Mouse (Mus musculus): ENCODE results near the gene Gclm. TPM values are rescaled to one million over a fixed set of nuclear protein-coding genes. Genes with fewer than 3 reads are reported as not detected.
"Not testable (repeated sequence)": the region's sequence is repeated elsewhere in the genome, so short reads cannot be mapped to it uniquely, and the experiment has no call there.

Gene Gclm
- polyA plus RNA-seq, 1 experiment from 2014 or later = 74.2 TPM

- Histone ChIP-seq H3K9ac (no peak overlapping the region), H3K27me3 (no peaks in the 10 kb centered on the region), H3K4me2 (replicated peaks) (peak overlapping the region; percentile 31), H3K27ac (replicated peaks) (no peak overlapping the region), H3K36me3 (peaks cover 34% of the 10 kb centered on the region), H3K4me3 (replicated peaks) (peak overlapping the region; percentile 81), H3K9me3 (replicated peaks) (no peaks in the 10 kb centered on the region), H3K4me1 (peaks cover 31% of the 10 kb centered on the region)
- WGBS = 9% methylated on average over 20 of the region's 20 CpGs
- no peak for ATAC-seq (ENCODE audit: insufficient number of reproducible peaks, low FRiP score, low TSS enrichment, low read depth)
These were observed 28.3 kb downstream of the Gclm start for GRCm38 (mm10) chr3:122273407-122274240.

GRCm38 (mm10) chr3:122274241-122275024 is 29.1 kb downstream of the Gclm start, which contains the start of gene Dnttip2:
Dnttip2 (plus strand) TSS chr3:122274388.
- H3K9me3 ChIP-seq (replicated peaks) = no peaks in the 10 kb centered on the region
- H3K36me3 ChIP-seq = peaks cover 42% of the 10 kb centered on the region
- peak within 1 kb of the TSS; percentile 86 for H3K9ac ChIP-seq
- peak; percentile 97 for ATAC-seq (ENCODE audit: insufficient number of reproducible peaks, low FRiP score, low TSS enrichment, low read depth)
- peak within 1 kb of the TSS; percentile 53 for H3K4me2 ChIP-seq (replicated peaks)
- WGBS = under 1% methylated on average over 57 of the region's 57 CpGs
- H3K4me3 ChIP-seq (replicated peaks) = peak within 1 kb of the TSS; percentile 81
- peak within 1 kb of the TSS; percentile 61 for H3K27ac ChIP-seq (replicated peaks)
- H3K4me1 ChIP-seq = peaks cover 31% of the 10 kb centered on the region
- H3K27me3 ChIP-seq = no peaks in the 10 kb centered on the region

- WGBS = 71% methylated on average over 10 of the region's 10 CpGs
- no peak for ATAC-seq (ENCODE audit: insufficient number of reproducible peaks, low FRiP score, low TSS enrichment, low read depth)
- peaks cover 31% of the 10 kb centered on the region for H3K4me1 ChIP-seq
These were observed 29.8 kb downstream of the Gclm start for GRCm38 (mm10) chr3:122275111-122275510.

GRCm38 (mm10) chr3:122287195-122287594 is 41.8 kb downstream of the Gclm start:
- Histone ChIP-seq H3K4me2 (replicated peaks) (no peak overlapping the region), H3K9me3 (replicated peaks) (no peaks in the 10 kb centered on the region), H3K27me3 (no peaks in the 10 kb centered on the region), H3K27ac (replicated peaks) (no peak overlapping the region), H3K9ac (no peak overlapping the region), H3K36me3 (peaks cover 34% of the 10 kb centered on the region), H3K4me1 (no peaks in the 10 kb centered on the region), H3K4me3 (replicated peaks) (no peak overlapping the region)
- no peak for ATAC-seq (ENCODE audit: insufficient number of reproducible peaks, low FRiP score, low TSS enrichment, low read depth)
- 75% methylated on average over 5 of the region's 5 CpGs for WGBS

More at GRCm38 (mm10) chr3:122275111-122275510, 29.8 kb downstream of the Gclm start:
- no peaks in the 10 kb centered on the region for H3K27me3 ChIP-seq
- peaks cover 48% of the 10 kb centered on the region for H3K36me3 ChIP-seq
- H3K4me3 ChIP-seq (replicated peaks) = peak overlapping the region; percentile 81
- H3K9ac ChIP-seq = peak overlapping the region; percentile 86; the same call in 1 of the 2 replicates
- no peaks in the 10 kb centered on the region for H3K9me3 ChIP-seq (replicated peaks)
- H3K4me2 ChIP-seq (replicated peaks) = peak overlapping the region; percentile 53
- no peak overlapping the region for H3K27ac ChIP-seq (replicated peaks)

GRCm38 (mm10) chr3:122288613-122289195 is 43.3 kb downstream of the Gclm start:
- H3K4me3 ChIP-seq (replicated peaks) = no peak overlapping the region
- no peaks in the 10 kb centered on the region for H3K9me3 ChIP-seq (replicated peaks)
- H3K4me2 ChIP-seq (replicated peaks) = no peak overlapping the region
- ATAC-seq (ENCODE audit: insufficient number of reproducible peaks, low FRiP score, low TSS enrichment, low read depth) = no peak
- 81% methylated on average over 5 of the region's 5 CpGs for WGBS
- H3K27ac ChIP-seq (replicated peaks) = no peak overlapping the region
- H3K27me3 ChIP-seq = no peaks in the 10 kb centered on the region
- H3K36me3 ChIP-seq = peaks cover 19% of the 10 kb centered on the region
- H3K9ac ChIP-seq = no peak overlapping the region
- no peaks in the 10 kb centered on the region for H3K4me1 ChIP-seq

GRCm38 (mm10) chr3:122289344-122289743 is 44.0 kb downstream of the Gclm start:
- not testable (repeated sequence) for ATAC-seq (ENCODE audit: insufficient number of reproducible peaks, low FRiP score, low TSS enrichment, low read depth); H3K9ac ChIP-seq; H3K27me3 ChIP-seq; H3K4me1 ChIP-seq; H3K9me3 ChIP-seq (replicated peaks); H3K4me2 ChIP-seq (replicated peaks); H3K27ac ChIP-seq (replicated peaks); H3K4me3 ChIP-seq (replicated peaks)
- peaks cover 12% of the 10 kb centered on the region for H3K36me3 ChIP-seq
- 57% methylated on average over 4 of the region's 4 CpGs for WGBS

GRCm38 (mm10) chr3:122290696-122291095 is 45.3 kb downstream of the Gclm start:
- Histone ChIP-seq H3K27me3 (no peaks in the 10 kb centered on the region), H3K4me2 (replicated peaks) (no peak overlapping the region), H3K9ac (no peak overlapping the region), H3K9me3 (replicated peaks) (no peaks in the 10 kb centered on the region), H3K4me3 (replicated peaks) (no peak overlapping the region), H3K36me3 (peaks cover 2% of the 10 kb centered on the region; the same call in 1 of the 2 replicates), H3K4me1 (peaks cover 15% of the 10 kb centered on the region), H3K27ac (replicated peaks) (no peak overlapping the region)
- WGBS = 75% methylated on average over 7 of the region's 7 CpGs
- ATAC-seq (ENCODE audit: insufficient number of reproducible peaks, low FRiP score, low TSS enrichment, low read depth) = no peak

GRCm38 (mm10) chr3:122291828-122292227 is 46.5 kb downstream of the Gclm start:
- Histone ChIP-seq H3K9me3 (replicated peaks) (no peaks in the 10 kb centered on the region), H3K36me3 (no peaks in the 10 kb centered on the region), H3K4me3 (replicated peaks) (peak overlapping the region; percentile 91), H3K4me2 (replicated peaks) (peak overlapping the region; percentile 61), H3K9ac (no peak overlapping the region), H3K4me1 (peaks cover 20% of the 10 kb centered on the region), H3K27ac (replicated peaks) (no peak overlapping the region), H3K27me3 (no peaks in the 10 kb centered on the region)
- 56% methylated on average over 12 of the region's 12 CpGs for WGBS
- ATAC-seq (ENCODE audit: insufficient number of reproducible peaks, low FRiP score, low TSS enrichment, low read depth) = no peak

GRCm38 (mm10) chr3:122292300-122293222 is 47.2 kb downstream of the Gclm start:
- peak; percentile 81 for ATAC-seq (ENCODE audit: insufficient number of reproducible peaks, low FRiP score, low TSS enrichment, low read depth)
- Histone ChIP-seq H3K4me2 (replicated peaks) (peak overlapping the region; percentile 61), H3K4me3 (replicated peaks) (peak overlapping the region; percentile 91), H3K4me1 (peaks cover 20% of the 10 kb centered on the region), H3K27me3 (no peaks in the 10 kb centered on the region), H3K27ac (replicated peaks) (peak overlapping the region; percentile 97), H3K9me3 (replicated peaks) (no peaks in the 10 kb centered on the region), H3K36me3 (no peaks in the 10 kb centered on the region), H3K9ac (peak overlapping the region; percentile 69)
- WGBS = 4% methylated on average over 54 of the region's 54 CpGs

GRCm38 (mm10) chr3:122293223-122293953 is 48.0 kb downstream of the Gclm start:
- Histone ChIP-seq H3K9me3 (replicated peaks) (no peaks in the 10 kb centered on the region), H3K36me3 (no peaks in the 10 kb centered on the region), H3K9ac (peak overlapping the region; percentile 69), H3K4me2 (replicated peaks) (peak overlapping the region; percentile 61), H3K4me3 (replicated peaks) (peak overlapping the region; percentile 91), H3K27me3 (no peaks in the 10 kb centered on the region), H3K27ac (replicated peaks) (peak overlapping the region; percentile 97), H3K4me1 (peaks cover 20% of the 10 kb centered on the region)
- peak; percentile 86 for ATAC-seq (ENCODE audit: insufficient number of reproducible peaks, low FRiP score, low TSS enrichment, low read depth)
- WGBS = under 1% methylated on average over 95 of the region's 105 CpGs
